Mouse (Mus musculus) heart, embryonic 10.5 days (tissue): Measurements from ENCODE around the gene Wfdc11. TPM values are rescaled to one million over a fixed set of nuclear protein-coding genes. Genes with fewer than 3 reads are reported as not detected.
A peak's percentile ranks its signal among the peaks of the same experiment; 100 is the strongest.

Source experiments
- DNase-seq: peaks from one replicate; pipeline ENCODE4 v3.0.0-alpha.2; 2017; ENCODE audit warnings: low spot score
- H3K27ac ChIP-seq: fragments of 300-500 bp; sonication (generic); 2 replicates; pipeline ENCODE4 v1.5.1; 2016; ENCODE audit warnings: mild to moderate bottlenecking
- H3K27me3 ChIP-seq: fragments of 300-500 bp; sonication (generic); 2 replicates; pipeline ENCODE4 v1.6.1; 2016; ENCODE audit warnings: mild to moderate bottlenecking; ENCODE audit not compliant: poor library complexity, insufficient read depth, severe bottlenecking
- H3K36me3 ChIP-seq: fragments of 300-500 bp; sonication (generic); 2 replicates; pipeline ENCODE4 v1.6.1; 2016; ENCODE audit warnings: mild to moderate bottlenecking, moderate library complexity
- H3K4me1 ChIP-seq: fragments of 300-500 bp; sonication (generic); 2 replicates; pipeline ENCODE4 v1.6.1; 2016; ENCODE audit warnings: mild to moderate bottlenecking
- H3K4me3 ChIP-seq: fragments of 300-500 bp; sonication (generic); 2 replicates; pipeline ENCODE4 v1.5.1; 2016; ENCODE audit warnings: mild to moderate bottlenecking, moderate library complexity
- H3K9me3 ChIP-seq: fragments of 300-500 bp; sonication (generic); 2 replicates; pipeline ENCODE4 v1.6.1; 2016; ENCODE audit warnings: mild to moderate bottlenecking, moderate library complexity
- WGBS: fragments of 180-500 bp; shearing (Covaris S2); methylation state at CpG from one replicate; pipeline ENCODE4 v1.1.7; 2016; 5-methylcytosine and 5-hydroxymethylcytosine counted together
- polyA plus RNA-seq: library from polyadenylated mRNA; unstranded; fragments of >200 nt; fragmentation: Nextera tagmentation; extraction: Ambion mirVana; gene quantifications from 2 replicates; pipeline ENCODE4 v1.2.1, GENCODE M21; 2016

Wfdc11 gene
- polyA plus RNA-seq, 1 experiment from 2014 or later = not detected

DNA sequence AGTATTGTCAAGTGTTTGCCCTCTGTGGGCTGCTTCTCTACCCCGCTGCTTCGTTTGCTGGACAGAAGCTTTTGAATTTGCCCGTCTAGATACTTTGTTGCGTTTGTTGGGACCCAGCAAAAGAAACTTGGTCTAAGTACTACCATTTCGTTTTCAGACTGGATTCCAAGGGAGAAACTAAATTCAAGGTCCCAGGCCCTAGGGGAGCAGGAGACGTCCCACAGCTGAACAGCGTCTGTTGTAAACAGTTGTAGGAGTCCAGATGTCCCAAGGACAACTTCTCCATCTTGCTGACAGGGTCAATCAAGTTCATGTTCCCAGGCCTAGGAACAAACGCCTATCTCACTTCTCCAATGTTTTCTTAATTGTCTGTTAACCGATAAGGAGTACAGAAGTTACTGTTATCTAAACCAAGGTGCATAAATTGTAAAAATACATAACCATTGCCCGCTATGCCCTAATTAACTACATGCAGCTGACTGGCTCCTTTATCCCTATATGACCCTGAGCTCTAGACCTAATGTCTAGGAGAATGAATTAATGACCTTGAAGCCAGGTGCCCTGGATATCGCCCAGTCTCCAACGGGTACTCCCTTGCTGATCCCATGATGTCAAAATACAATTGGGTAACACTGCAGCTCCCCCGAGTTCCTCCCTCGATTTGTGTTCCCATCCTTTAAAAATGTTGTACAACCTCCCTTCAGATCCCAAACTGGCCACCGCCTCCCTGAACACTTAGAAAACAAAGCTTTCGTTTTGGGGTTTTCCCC, 3.2 kb upstream of the Wfdc11 start:
- 79% methylated on average over 16 of the region's 16 CpGs for WGBS
- DNase-seq = no peak
- Histone ChIP-seq H3K4me3 (no peak overlapping the region), H3K27me3 (no peaks in the 10 kb centered on the region), H3K36me3 (no peaks in the 10 kb centered on the region), H3K9me3 (no peaks in the 10 kb centered on the region), H3K4me1 (peaks cover 8% of the 10 kb centered on the region; the same call in 1 of the 2 replicates), H3K27ac (no peak overlapping the region)

DNA sequence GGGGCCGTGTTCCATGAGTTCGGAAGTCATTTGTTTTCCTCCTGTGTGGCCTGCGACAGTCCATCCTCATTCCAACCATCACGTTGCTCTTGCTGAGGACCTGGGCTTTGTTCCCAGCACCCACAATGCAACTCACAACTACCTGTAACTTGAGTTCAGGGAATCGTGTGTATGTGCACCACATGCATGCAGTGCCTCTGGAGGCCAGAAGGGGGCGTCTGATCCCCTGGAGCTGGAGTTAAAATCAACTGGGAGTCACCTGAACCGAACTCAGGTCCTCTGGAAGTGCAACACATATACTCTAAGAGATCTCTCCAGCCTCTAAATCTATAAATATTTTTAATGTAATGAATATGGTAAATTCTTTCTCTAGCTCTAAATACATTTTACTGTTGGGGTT, 2.2 kb upstream of the Wfdc11 start:
- Histone ChIP-seq H3K36me3 (no peaks in the 10 kb centered on the region), H3K4me3 (no peak overlapping the region), H3K4me1 (peaks cover 8% of the 10 kb centered on the region; the same call in 1 of the 2 replicates), H3K9me3 (no peaks in the 10 kb centered on the region), H3K27me3 (no peaks in the 10 kb centered on the region), H3K27ac (no peak overlapping the region)
- WGBS = 79% methylated on average over 7 of the region's 7 CpGs
- DNase-seq = no peak

DNA sequence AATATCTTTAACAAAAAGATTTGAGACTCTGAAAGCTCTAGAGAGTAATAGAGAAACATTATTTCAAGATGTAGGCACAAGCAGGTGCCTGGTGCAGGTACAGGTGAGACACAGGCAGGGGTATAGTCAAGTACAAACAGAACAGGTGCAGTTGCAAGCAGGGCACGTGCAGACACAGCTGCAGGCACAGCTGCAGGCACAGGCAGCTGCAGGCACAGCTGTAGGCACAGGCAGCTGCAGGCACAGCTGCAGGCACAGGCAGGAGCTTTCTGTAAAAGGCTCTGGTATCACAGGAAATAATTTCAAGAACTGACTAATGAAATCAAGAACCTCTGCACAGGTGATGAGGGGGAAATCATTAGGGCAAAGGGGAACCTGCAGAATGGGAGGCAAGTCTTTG, 2.9 kb downstream of the Wfdc11 start:
- no peak overlapping the region for H3K27ac ChIP-seq
- no peaks in the 10 kb centered on the region for H3K27me3 ChIP-seq
- DNase-seq = no peak
- H3K36me3 ChIP-seq = no peaks in the 10 kb centered on the region
- H3K9me3 ChIP-seq = no peaks in the 10 kb centered on the region
- H3K4me1 ChIP-seq = no peaks in the 10 kb centered on the region
- no peak overlapping the region for H3K4me3 ChIP-seq
- WGBS = 33% methylated on average over 1 of the region's 1 CpGs

DNA sequence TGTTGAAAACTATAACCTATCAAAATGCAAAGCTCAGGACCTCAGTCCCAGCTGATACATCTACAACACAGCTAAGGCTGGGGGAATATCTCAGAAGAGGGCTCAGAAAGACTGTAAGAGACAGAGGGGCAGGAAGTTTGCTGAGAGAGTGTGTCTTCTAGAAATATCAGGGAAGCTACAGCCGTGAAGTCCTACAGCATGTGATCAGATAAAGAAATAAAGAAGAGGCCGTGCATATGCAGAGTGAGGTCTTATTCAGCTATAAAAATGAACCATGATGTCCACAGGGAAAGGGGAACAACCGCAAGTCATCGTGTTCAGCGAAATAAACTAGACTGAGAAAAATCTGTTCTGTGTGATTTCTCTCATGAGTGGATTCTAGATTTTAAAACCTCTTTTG, 3.6 kb downstream of the Wfdc11 start:
- no peak overlapping the region for H3K27ac ChIP-seq
- no peaks in the 10 kb centered on the region for H3K27me3 ChIP-seq
- H3K4me3 ChIP-seq = no peak overlapping the region
- DNase-seq = no peak
- H3K36me3 ChIP-seq = no peaks in the 10 kb centered on the region
- WGBS = 75% methylated on average over 5 of the region's 5 CpGs
- H3K4me1 ChIP-seq = no peaks in the 10 kb centered on the region
- no peaks in the 10 kb centered on the region for H3K9me3 ChIP-seq

DNA sequence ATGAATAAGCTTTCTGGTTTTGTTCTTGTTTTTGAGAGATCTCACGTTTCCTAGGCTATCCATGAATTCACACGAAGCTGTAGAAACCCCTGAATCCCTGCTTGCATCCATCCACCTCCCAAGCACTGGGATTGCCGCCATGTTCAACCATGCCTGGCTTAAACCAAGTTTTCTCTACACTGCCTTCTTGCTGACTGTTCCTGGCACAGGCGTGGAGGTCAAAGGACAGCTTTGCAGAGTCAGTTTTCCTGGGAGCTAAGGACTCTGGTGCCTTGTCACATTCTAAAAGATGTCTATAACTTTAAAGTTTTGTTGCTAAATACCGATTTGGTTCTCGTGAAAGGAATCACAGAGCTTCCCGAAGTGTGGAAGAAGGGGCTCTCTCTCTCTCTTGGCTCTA, 9.0 kb downstream of the Wfdc11 start:
- WGBS = 84% methylated on average over 7 of the region's 7 CpGs
- Histone ChIP-seq H3K27ac (no peak overlapping the region), H3K4me3 (no peak overlapping the region), H3K36me3 (no peaks in the 10 kb centered on the region), H3K9me3 (no peaks in the 10 kb centered on the region), H3K4me1 (no peaks in the 10 kb centered on the region), H3K27me3 (no peaks in the 10 kb centered on the region)
- no peak for DNase-seq

DNA sequence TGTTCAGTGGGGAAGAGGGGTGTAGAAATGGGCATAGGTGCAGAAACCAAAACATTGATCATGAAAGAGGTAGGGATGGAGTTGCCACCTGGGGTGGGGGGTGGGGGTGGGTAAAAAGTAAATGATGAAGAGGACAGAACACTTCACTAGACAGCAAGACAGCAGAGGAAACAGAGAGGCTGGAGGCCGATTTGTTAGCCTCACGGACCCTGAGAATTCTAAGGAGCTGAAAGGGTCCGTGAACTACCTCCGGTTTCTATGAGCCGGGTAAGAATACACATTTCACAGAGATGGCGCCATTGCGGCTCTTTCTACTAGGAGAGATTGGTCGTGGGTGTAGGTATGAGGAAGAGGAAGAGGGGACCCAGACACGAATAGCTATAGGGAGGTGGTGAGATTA, 17.4 kb downstream of the Wfdc11 start, which contains the start of gene Wfdc9:
Gene Wfdc9, minus strand, starts transcription at position 101 of the 400 bp plus-strand sequence.
- 70% methylated on average over 9 of the region's 9 CpGs for WGBS
- H3K9me3 ChIP-seq = no peaks in the 10 kb centered on the region

DNA sequence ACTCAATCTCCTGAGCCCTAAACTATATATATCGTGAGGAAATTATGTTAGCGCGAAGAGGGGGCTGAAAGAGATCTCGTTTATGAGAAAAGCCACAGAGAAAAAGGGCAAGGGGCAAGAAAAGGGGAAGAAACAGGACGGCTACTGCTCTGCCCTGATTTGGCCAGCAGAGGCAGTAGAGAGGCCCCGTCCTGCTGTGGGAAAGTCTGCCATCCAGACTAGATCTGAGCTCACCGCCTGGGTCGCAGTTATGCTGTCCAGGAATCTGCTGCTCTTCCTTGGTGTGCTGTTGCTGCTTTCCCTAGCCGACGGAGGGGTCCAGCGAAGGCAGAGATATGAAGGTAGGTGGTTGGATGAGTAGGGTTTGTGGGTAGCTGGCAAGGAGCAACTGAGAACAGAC, 18.0 kb downstream of the Wfdc11 start, which contains the start of gene Wfdc10:
Gene Wfdc10, plus strand, starts transcription at position 189 of the 400 bp plus-strand sequence.
- Histone ChIP-seq H3K4me1 (no peaks in the 10 kb centered on the region), H3K36me3 (no peaks in the 10 kb centered on the region), H3K4me3 (no peak within 1 kb of the TSS), H3K27ac (no peak within 1 kb of the TSS), H3K9me3 (no peaks in the 10 kb centered on the region), H3K27me3 (peaks cover 13% of the 10 kb centered on the region)
- 10% methylated on average over 11 of the region's 11 CpGs for WGBS
- DNase-seq = no peak

More for the DNA sequence above, 17.4 kb downstream of the Wfdc11 start, which contains the start of gene Wfdc9:
- H3K4me1 ChIP-seq = no peaks in the 10 kb centered on the region
- H3K4me3 ChIP-seq = no peak within 1 kb of the TSS
- no peak for DNase-seq
- H3K27ac ChIP-seq = no peak within 1 kb of the TSS
- H3K36me3 ChIP-seq = no peaks in the 10 kb centered on the region
- peaks cover 13% of the 10 kb centered on the region for H3K27me3 ChIP-seq

DNA sequence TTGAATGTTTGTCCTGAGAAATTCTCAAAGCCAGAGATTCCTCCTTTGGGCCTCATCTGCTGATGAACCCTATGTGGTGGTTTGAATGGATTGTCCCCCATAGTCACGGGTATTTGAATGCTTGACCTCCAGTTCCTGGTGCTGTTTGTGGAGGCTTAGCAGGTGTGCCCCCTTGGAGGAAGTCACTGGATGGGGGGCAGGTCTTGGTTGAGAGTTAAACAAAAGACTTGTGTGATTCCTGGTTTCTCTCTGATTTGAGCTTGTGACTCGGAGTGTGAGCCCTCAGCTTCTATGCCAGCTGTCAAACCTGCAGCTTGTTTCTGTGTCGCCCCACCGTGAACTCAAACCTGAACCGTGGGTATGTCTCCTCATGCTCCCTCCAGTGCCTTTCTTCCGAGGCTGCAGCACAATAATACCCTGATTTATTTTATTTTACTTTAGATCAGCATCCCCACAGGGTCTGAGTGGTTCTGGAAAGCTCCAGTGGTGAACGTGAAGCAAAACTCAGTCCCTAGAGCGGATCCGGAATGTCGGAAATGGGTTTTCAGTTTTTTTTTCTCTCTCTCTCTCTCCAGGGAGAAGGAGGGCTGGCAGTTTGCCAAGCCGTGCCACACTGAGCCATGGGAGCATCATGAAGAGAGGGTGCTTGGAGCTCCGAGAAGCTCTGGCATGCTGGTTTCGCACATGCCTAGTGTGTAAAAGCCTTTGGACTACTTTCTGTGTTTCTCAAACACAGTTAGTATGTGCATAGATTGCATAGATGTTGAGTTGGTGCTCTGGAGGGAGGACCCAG, 31.8 kb downstream of the Wfdc11 start:
- Histone ChIP-seq H3K36me3 (no peaks in the 10 kb centered on the region), H3K9me3 (no peaks in the 10 kb centered on the region), H3K4me1 (no peaks in the 10 kb centered on the region), H3K4me3 (no peak overlapping the region), H3K27me3 (no peaks in the 10 kb centered on the region), H3K27ac (no peak overlapping the region)
- 85% methylated on average over 13 of the region's 13 CpGs for WGBS
- DNase-seq = no peak

DNA sequence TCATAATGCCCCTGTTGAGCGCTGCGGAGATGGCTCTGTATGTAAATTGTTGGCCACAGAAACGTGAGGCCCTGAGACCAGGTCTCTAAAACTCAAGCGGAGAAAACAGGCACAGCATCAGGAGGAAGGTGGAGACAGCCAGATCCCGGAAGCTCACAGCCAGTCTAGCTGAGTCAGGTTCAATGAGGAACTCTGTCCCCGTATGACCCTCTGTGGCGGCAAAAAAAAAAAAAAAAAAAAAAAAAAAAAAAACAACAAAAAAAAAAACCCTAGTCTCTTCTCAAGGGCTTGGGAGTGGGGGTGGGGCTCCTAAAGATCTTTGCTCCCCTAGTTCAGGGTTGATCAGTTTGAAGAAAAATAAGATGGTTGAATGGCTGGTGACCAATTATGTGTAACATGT, 32.8 kb downstream of the Wfdc11 start:
- H3K27me3 ChIP-seq = no peaks in the 10 kb centered on the region
- no peak for DNase-seq
- H3K4me1 ChIP-seq = no peaks in the 10 kb centered on the region
- H3K27ac ChIP-seq = no peak overlapping the region
- WGBS = 67% methylated on average over 7 of the region's 7 CpGs
- H3K36me3 ChIP-seq = no peaks in the 10 kb centered on the region
- no peak overlapping the region for H3K4me3 ChIP-seq
- H3K9me3 ChIP-seq = no peaks in the 10 kb centered on the region

DNA sequence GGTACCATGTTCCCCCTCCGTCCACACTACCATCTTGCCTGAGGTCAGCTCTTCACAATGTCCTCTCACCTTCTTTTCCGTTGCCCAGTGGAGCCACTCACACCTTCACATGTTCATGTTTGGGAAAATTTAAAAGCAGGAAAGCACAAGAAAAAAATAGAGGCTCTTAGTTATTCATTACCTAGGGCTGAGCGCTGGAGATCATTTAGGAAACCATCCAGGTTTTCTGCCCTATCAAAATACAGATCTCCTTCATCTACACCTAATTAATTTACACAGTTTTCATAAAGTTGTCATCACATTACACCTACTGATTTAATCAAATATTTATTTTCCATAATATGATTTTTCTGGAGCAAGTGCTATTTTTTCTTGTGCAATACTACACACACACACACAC, 35.2 kb downstream of the Wfdc11 start, which contains the start of gene Wfdc16:
Gene Wfdc16, minus strand, starts transcription at position 101 of the 400 bp plus-strand sequence.
- H3K4me3 ChIP-seq = no peak within 1 kb of the TSS
- WGBS = 84% methylated on average over 3 of the region's 3 CpGs
- no peaks in the 10 kb centered on the region for H3K9me3 ChIP-seq
- DNase-seq = no peak
- no peaks in the 10 kb centered on the region for H3K36me3 ChIP-seq
- H3K27me3 ChIP-seq = no peaks in the 10 kb centered on the region
- no peak within 1 kb of the TSS for H3K27ac ChIP-seq
- no peaks in the 10 kb centered on the region for H3K4me1 ChIP-seq

DNA sequence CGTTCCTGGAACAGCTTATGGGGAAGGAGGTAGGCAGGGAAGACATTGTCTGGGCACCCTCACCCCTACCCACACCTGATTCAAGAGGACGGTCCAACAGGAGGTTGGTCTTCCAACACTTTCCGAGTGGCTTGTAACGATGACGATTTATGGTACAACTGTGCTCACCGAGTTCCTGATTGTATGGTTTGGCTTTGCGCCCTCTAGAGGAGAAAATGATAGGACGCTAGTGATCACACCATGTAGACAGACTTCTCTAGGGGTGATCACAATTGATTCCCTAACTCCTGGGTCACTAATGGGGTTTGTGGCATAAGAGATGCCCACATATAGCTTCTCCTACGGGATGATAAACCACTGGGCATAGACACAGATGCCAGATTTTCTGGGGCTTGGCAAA, 38.6 kb downstream of the Wfdc11 start:
- Histone ChIP-seq H3K27me3 (no peaks in the 10 kb centered on the region), H3K4me1 (no peaks in the 10 kb centered on the region), H3K4me3 (no peak overlapping the region), H3K27ac (no peak overlapping the region), H3K9me3 (no peaks in the 10 kb centered on the region), H3K36me3 (no peaks in the 10 kb centered on the region)
- WGBS = 75% methylated on average over 9 of the region's 9 CpGs
- no peak for DNase-seq

DNA sequence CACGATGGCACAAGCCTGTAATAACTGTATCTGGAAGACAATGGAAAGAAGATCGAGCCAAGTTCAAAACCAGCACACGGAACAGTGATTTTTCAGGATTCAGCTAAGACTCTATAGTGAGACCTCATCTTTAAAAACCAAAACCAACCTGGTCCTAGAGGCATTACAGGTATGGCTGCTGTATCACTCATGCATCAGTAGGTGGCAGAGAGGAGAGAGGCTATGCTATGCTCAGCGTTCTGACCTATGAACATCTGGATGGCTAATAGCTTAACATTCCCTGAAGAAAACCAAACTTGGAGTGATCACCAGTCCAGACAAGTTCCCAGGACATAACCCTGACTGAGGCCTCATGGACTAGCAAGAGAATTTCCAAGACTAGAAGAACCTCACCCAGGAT, 52.1 kb downstream of the Wfdc11 start:
- Histone ChIP-seq H3K9me3 (no peaks in the 10 kb centered on the region), H3K4me3 (no peak overlapping the region), H3K27me3 (no peaks in the 10 kb centered on the region), H3K4me1 (no peaks in the 10 kb centered on the region), H3K27ac (no peak overlapping the region), H3K36me3 (no peaks in the 10 kb centered on the region)
- DNase-seq = no peak
- WGBS = 72% methylated on average over 4 of the region's 4 CpGs

DNA sequence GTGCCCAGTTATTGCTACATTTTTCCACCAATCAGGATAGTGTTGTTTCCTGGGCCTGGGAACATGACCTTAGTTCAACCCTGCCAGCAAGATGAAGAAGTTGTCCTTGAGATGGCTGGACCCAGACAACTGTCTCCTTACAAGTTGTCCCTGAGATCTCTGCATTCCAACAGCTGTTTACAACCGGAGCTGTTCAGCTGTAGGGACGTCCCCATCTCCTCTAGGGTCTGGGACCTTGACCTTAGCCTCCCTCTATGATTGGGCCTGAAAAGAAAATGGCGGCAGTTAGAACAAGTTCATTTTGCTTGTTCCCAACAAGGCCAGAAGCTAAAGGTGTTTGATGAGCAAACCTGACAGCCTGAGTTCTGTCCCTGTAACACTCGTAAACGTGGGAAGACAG, 54.8 kb downstream of the Wfdc11 start:
- no peaks in the 10 kb centered on the region for H3K36me3 ChIP-seq
- no peak overlapping the region for H3K27ac ChIP-seq
- peak; percentile 10 for DNase-seq

More for the DNA sequence above, 54.8 kb downstream of the Wfdc11 start:
- 71% methylated on average over 5 of the region's 5 CpGs for WGBS
- no peaks in the 10 kb centered on the region for H3K9me3 ChIP-seq
- H3K27me3 ChIP-seq = no peaks in the 10 kb centered on the region; the same call in 1 of the 2 replicates
- no peak overlapping the region for H3K4me3 ChIP-seq
- no peaks in the 10 kb centered on the region for H3K4me1 ChIP-seq
